Mouse (Mus musculus) megakaryocyte, embryonic 14.5 days (primary cell): ENCODE data around the gene Grip1. TPM values are rescaled to one million over a fixed set of nuclear protein-coding genes. Genes with fewer than 3 reads are reported as not detected.

Experiments
- H3K27me3 ChIP-seq: replicated peaks from 2 replicates; pipeline ENCODE3; 2012; ENCODE audit warnings: inconsistent platforms
- H3K36me3 ChIP-seq: replicated peaks from 2 replicates; pipeline ENCODE3; 2012; ENCODE audit warnings: low read length, inconsistent platforms, mixed read lengths
- H3K4me1 ChIP-seq: 2 replicates; pipeline ENCODE4 v1.6.1; 2012; ENCODE audit warnings: inconsistent platforms
- H3K4me3 ChIP-seq: replicated peaks from 2 replicates; pipeline ENCODE3; 2012; ENCODE audit warnings: moderate library complexity, mild to moderate bottlenecking, inconsistent platforms
- H3K9me3 ChIP-seq: 2 replicates; pipeline ENCODE4 v1.6.1; 2012; ENCODE audit warnings: inconsistent platforms
- FLI1 ChIP-seq: IDR thresholded peaks from 2 replicates; pipeline ENCODE4 v1.6.1; 2012; ENCODE audit warnings: low read length, inconsistent platforms, mixed read lengths
- GATA1 ChIP-seq: IDR thresholded peaks from 3 replicates; pipeline ENCODE4 v1.6.1; 2012; ENCODE audit warnings: mixed read lengths, low read length, inconsistent platforms, borderline replicate concordance
- polyA plus RNA-seq: library from polyadenylated mRNA; stranded (reverse); fragments of >175 nt; gene quantifications from 2 replicates; pipeline ENCODE4 v1.2.3, GENCODE M21; 2012; ENCODE audit warnings: low replicate concordance; ENCODE audit not compliant: insufficient read depth

Grip1 gene
- polyA plus RNA-seq, result 0.08 TPM in 1 of 2 replicates, not detected in the other

- TF ChIP-seq FLI1 (no peak), GATA1 (no peak)
- Histone ChIP-seq H3K9me3 (peaks cover 19% of the 10 kb centered on the region), H3K36me3 (no peaks in the 10 kb centered on the region), H3K27me3 (peaks cover 69% of the 10 kb centered on the region), H3K4me1 (peaks cover 28% of the 10 kb centered on the region), H3K4me3 (peak within 1 kb of the TSS; percentile 87)
Observed at GRCm38 (mm10) chr10:119453431-119454105, at the start of gene Grip1. TSS of gene Grip1 (plus strand) at chr10:119453830.

- H3K9me3 ChIP-seq, result peaks cover 6% of the 10 kb centered on the region
- H3K36me3 ChIP-seq, result no peaks in the 10 kb centered on the region
- no peak overlapping the region for H3K4me3 ChIP-seq
- TF ChIP-seq GATA1, result no peak
- no peak for TF ChIP-seq FLI1
- no peaks in the 10 kb centered on the region for H3K27me3 ChIP-seq
- H3K4me1 ChIP-seq, result no peaks in the 10 kb centered on the region
Observed at GRCm38 (mm10) chr10:119405103-119405502, 48.5 kb upstream of the Grip1 start.

GRCm38 (mm10) chr10:119405612-119406011 lies 48.0 kb upstream of the Grip1 start:
- Histone ChIP-seq H3K4me3 (no peak overlapping the region), H3K4me1 (no peaks in the 10 kb centered on the region), H3K9me3 (peaks cover 6% of the 10 kb centered on the region), H3K36me3 (no peaks in the 10 kb centered on the region), H3K27me3 (no peaks in the 10 kb centered on the region)
- TF ChIP-seq GATA1 (no peak), FLI1 (no peak)

- H3K4me1 ChIP-seq, result no peaks in the 10 kb centered on the region
- no peak overlapping the region for H3K4me3 ChIP-seq
- H3K27me3 ChIP-seq, result no peaks in the 10 kb centered on the region
- TF ChIP-seq FLI1, result no peak
- TF ChIP-seq GATA1, result no peak
- peaks cover 11% of the 10 kb centered on the region for H3K9me3 ChIP-seq
- H3K36me3 ChIP-seq, result no peaks in the 10 kb centered on the region
Observed at GRCm38 (mm10) chr10:119408327-119408726, 45.3 kb upstream of the Grip1 start.

- H3K4me3 ChIP-seq, result no peak overlapping the region
- H3K9me3 ChIP-seq, result peaks cover 20% of the 10 kb centered on the region
- no peaks in the 10 kb centered on the region for H3K4me1 ChIP-seq
- no peak for TF ChIP-seq FLI1
- TF ChIP-seq GATA1, result no peak
- no peaks in the 10 kb centered on the region for H3K36me3 ChIP-seq
- no peaks in the 10 kb centered on the region for H3K27me3 ChIP-seq
Observed at GRCm38 (mm10) chr10:119413238-119413637, 40.4 kb upstream of the Grip1 start.

- Histone ChIP-seq H3K36me3 (no peaks in the 10 kb centered on the region), H3K4me3 (no peak overlapping the region), H3K27me3 (no peaks in the 10 kb centered on the region), H3K4me1 (no peaks in the 10 kb centered on the region), H3K9me3 (peaks cover 20% of the 10 kb centered on the region)
- no peak for TF ChIP-seq FLI1
- no peak for TF ChIP-seq GATA1
Observed at GRCm38 (mm10) chr10:119415106-119415505, 38.5 kb upstream of the Grip1 start.

- Histone ChIP-seq H3K4me1 (no peaks in the 10 kb centered on the region), H3K36me3 (no peaks in the 10 kb centered on the region), H3K4me3 (no peak overlapping the region), H3K9me3 (peaks cover 10% of the 10 kb centered on the region; the same call in 1 of the 2 replicates), H3K27me3 (no peaks in the 10 kb centered on the region)
- no peak for TF ChIP-seq FLI1
- no peak for TF ChIP-seq GATA1
Observed at GRCm38 (mm10) chr10:119421418-119421817, 32.2 kb upstream of the Grip1 start.

- Histone ChIP-seq H3K9me3 (peaks cover 13% of the 10 kb centered on the region; the same call in 1 of the 2 replicates), H3K4me3 (no peak overlapping the region), H3K4me1 (no peaks in the 10 kb centered on the region), H3K27me3 (no peaks in the 10 kb centered on the region), H3K36me3 (no peaks in the 10 kb centered on the region)
- no peak for TF ChIP-seq GATA1
- TF ChIP-seq FLI1, result no peak
Observed at GRCm38 (mm10) chr10:119423821-119424534, 29.7 kb upstream of the Grip1 start.

GRCm38 (mm10) chr10:119427653-119428052 lies 26.0 kb upstream of the Grip1 start:
- Histone ChIP-seq H3K9me3 (peaks cover 17% of the 10 kb centered on the region), H3K36me3 (no peaks in the 10 kb centered on the region)

GRCm38 (mm10) chr10:119428106-119428505 lies 25.5 kb upstream of the Grip1 start:
- H3K27me3 ChIP-seq, result no peaks in the 10 kb centered on the region
- H3K9me3 ChIP-seq, result peaks cover 17% of the 10 kb centered on the region
- no peaks in the 10 kb centered on the region for H3K4me1 ChIP-seq
- no peak overlapping the region for H3K4me3 ChIP-seq
- TF ChIP-seq FLI1 (no peak), GATA1 (no peak)
- no peaks in the 10 kb centered on the region for H3K36me3 ChIP-seq

More at GRCm38 (mm10) chr10:119427653-119428052, 26.0 kb upstream of the Grip1 start:
- Histone ChIP-seq H3K4me1 (no peaks in the 10 kb centered on the region), H3K27me3 (no peaks in the 10 kb centered on the region), H3K4me3 (no peak overlapping the region)
- no peak for TF ChIP-seq FLI1
- TF ChIP-seq GATA1, result no peak
